14 mouse cellular contexts compared by ENCODE assay signal in genomic region chr14:100224151-100224550, GRCm38 (mm10).
DNase-seq lines count a peak whose midpoint lies in the region; ATAC-seq and TF ChIP-seq lines count a peak whose summit lies in the region.
"Had no signal": no experiment of that assay in that cellular context is flagged by ENCODE, and none has a peak within 500 bp of the region (broad histone marks: within the 10 kb centered on the region; RNA-seq: fewer than 3 reads in every experiment).

No protein-coding gene starts in this region.

- no peak overlapping the region for H3K4me2 ChIP-seq in kidney, postnatal 0 days (ENCODE audit: low read length)
- H3K4me2 ChIP-seq: liver, embryonic 15.5 days had no signal

- H3K9me3 ChIP-seq in kidney, postnatal 0 days (replicated peaks; ENCODE audit: low read length), result no peaks in the 10 kb centered on the region
- H3K9me3 ChIP-seq: liver, embryonic 15.5 days had no signal

- no peak overlapping the region for H3K4me3 ChIP-seq in lung, adult 2 months (replicated peaks; ENCODE audit: extremely low read depth, low read depth, low read length)
- H3K4me3 ChIP-seq in kidney, postnatal 0 days (replicated peaks; ENCODE audit: low read depth, low read length), result no peak overlapping the region
- H3K4me3 ChIP-seq: liver, embryonic 15.5 days had no signal

- DNase-seq in embryo, embryonic 10 days (ENCODE audit: low spot score), result peak; percentile 49
- DNase-seq in embryo, embryonic 9.5 days (ENCODE audit: extremely low spot score), result no peak
- peak; percentile 9 to 21 for DNase-seq in lung, adult 18-20 months
- no peak for DNase-seq in lung, adult 2 months
- peak; percentile 29 for DNase-seq in kidney, postnatal 0 days (ENCODE audit: low spot score)
- peak; percentile 5 to 24 for DNase-seq in lung, postnatal 4 days
- no peak for DNase-seq in c-Kit-positive CD71-positive TER-119-positive erythroid progenitor cells, embryonic 14.5 days (ENCODE audit: low spot score)
- no peak for DNase-seq in cerebellum, adult 9-11 months
- DNase-seq: B cell, adult 2 months; cerebellum, postnatal 36 days; gastrocnemius, postnatal 25 days; thymus, postnatal 14 days had no signal

- H3K9ac ChIP-seq in kidney, postnatal 0 days (ENCODE audit: low read depth, low read length), result no peak overlapping the region
- H3K9ac ChIP-seq: liver, embryonic 15.5 days had no signal

- no peaks in the 10 kb centered on the region for H3K36me3 ChIP-seq in kidney, postnatal 0 days (ENCODE audit: insufficient read depth, low read length)
- H3K36me3 ChIP-seq: liver, embryonic 15.5 days had no signal

- TF ChIP-seq CTCF in lung, adult 2 months (IDR thresholded peaks at IDR 0.05; ENCODE audit: insufficient read depth, low read length), result no peak
- TF ChIP-seq CTCF in kidney, postnatal 0 days (IDR thresholded peaks at IDR 0.05; ENCODE audit: low read depth), result no peak

- no peak overlapping the region for H3K27ac ChIP-seq in kidney, postnatal 0 days
- H3K27ac ChIP-seq: hindbrain, postnatal 0 days; liver, embryonic 15.5 days had no signal

- ATAC-seq in kidney, postnatal 0 days (replicated peaks; ENCODE audit: low FRiP score, low read depth), result no peak
- ATAC-seq: hindbrain, postnatal 0 days had no signal

- peaks cover 4% of the 10 kb centered on the region for H3K4me1 ChIP-seq in lung, adult 2 months (ENCODE audit: control insufficient read depth, insufficient read depth, low read length)
- H3K4me1 ChIP-seq in kidney, postnatal 0 days (replicated peaks; ENCODE audit: insufficient read depth, low read length), result no peaks in the 10 kb centered on the region
- H3K4me1 ChIP-seq: liver, embryonic 15.5 days had no signal

- no peaks in the 10 kb centered on the region for H3K27me3 ChIP-seq in kidney, postnatal 0 days (ENCODE audit: insufficient read depth, low read length)
- H3K27me3 ChIP-seq: liver, embryonic 15.5 days had no signal

- no peak for TF ChIP-seq POLR2A in lung, adult 2 months (IDR thresholded peaks at IDR 0.05; ENCODE audit: borderline replicate concordance, extremely low read depth, low read depth, low read length)

- WGBS in lung, adult 2 months, result 17% methylated on average over 4 of the region's 4 CpGs
- 53% methylated on average over 4 of the region's 4 CpGs for WGBS in kidney, postnatal 0 days

Comparison
In these comparisons a context has a peak if more than half of its experiments do, and no peak if none do; other contexts are left out.
1. DNase-seq: peak in embryo, embryonic 10 days (single experiment), lung, adult 18-20 months (2 of 2), kidney, postnatal 0 days (single experiment) and lung, postnatal 4 days (2 of 2); none in embryo, embryonic 9.5 days (single experiment), lung, adult 2 months (single experiment), c-Kit-positive CD71-positive TER-119-positive erythroid progenitor cells, embryonic 14.5 days (single experiment) and cerebellum, adult 9-11 months (single experiment).